Mouse (Mus musculus) heart, embryonic 13.5 days (tissue): Measurements from ENCODE around the gene Aldh3b2. TPM values are rescaled to one million over a fixed set of nuclear protein-coding genes. Genes with fewer than 3 reads are reported as not detected.
A peak's percentile ranks its signal among the peaks of the same experiment; 100 is the strongest.

ENCODE experiments used
- ATAC-seq: fragments of 200-750 bp; cut with Nextera tagmentation; 2 replicates; pipeline ENCODE4 v1.8.0; 2017; ENCODE audit warnings: moderate TSS enrichment; ENCODE audit not compliant: insufficient number of reproducible peaks, low FRiP score, low TSS enrichment; ENCODE audit errors: extremely low read depth
- H3K27ac ChIP-seq: fragments of 300-500 bp; sonication (generic); replicated peaks from 2 replicates; pipeline ENCODE4 v1.5.1; 2015; ENCODE audit warnings: moderate library complexity, mild to moderate bottlenecking, inconsistent platforms
- H3K27me3 ChIP-seq: fragments of 300-500 bp; sonication (generic); replicated peaks from 2 replicates; pipeline ENCODE4 v1.6.1; 2015; ENCODE audit warnings: mild to moderate bottlenecking, inconsistent platforms
- H3K36me3 ChIP-seq: fragments of 300-500 bp; sonication (generic); 2 replicates; pipeline ENCODE4 v1.6.1; 2015; ENCODE audit warnings: mild to moderate bottlenecking, inconsistent platforms
- H3K4me1 ChIP-seq: fragments of 300-500 bp; sonication (generic); 2 replicates; pipeline ENCODE4 v1.6.1; 2015; ENCODE audit warnings: inconsistent platforms
- H3K4me2 ChIP-seq: fragments of 300-500 bp; sonication (generic); 2 replicates; pipeline ENCODE4 v1.6.1; 2015; ENCODE audit warnings: inconsistent platforms, mild to moderate bottlenecking, moderate library complexity
- H3K4me3 ChIP-seq: fragments of 300-500 bp; sonication (generic); 2 replicates; pipeline ENCODE4 v1.5.1; 2015; ENCODE audit warnings: moderate library complexity, mild to moderate bottlenecking, inconsistent platforms
- H3K9ac ChIP-seq: fragments of 300-500 bp; sonication (generic); 2 replicates; pipeline ENCODE4 v1.6.1; 2015; ENCODE audit warnings: inconsistent platforms, mild to moderate bottlenecking, moderate library complexity
- H3K9me3 ChIP-seq: fragments of 300-500 bp; sonication (generic); 2 replicates; pipeline ENCODE4 v1.6.1; 2016; ENCODE audit warnings: inconsistent platforms
- WGBS: fragments of 180-500 bp; shearing (Covaris S2); methylation state at CpG from one replicate; pipeline ENCODE4 v1.1.7; 2015; ENCODE audit warnings: mixed read lengths; 5-methylcytosine and 5-hydroxymethylcytosine counted together
- polyA plus RNA-seq: library from polyadenylated mRNA; unstranded; fragments of >200 nt; fragmentation: Nextera tagmentation; extraction: Ambion mirVana; gene quantifications from 2 replicates; pipeline ENCODE4 v1.2.1, GENCODE M21; 2015

Aldh3b2 gene
- polyA plus RNA-seq, 1 experiment from 2014 or later: not detected

- Histone ChIP-seq H3K4me3 (no peak overlapping the region), H3K9me3 (0 out of 2 replicates have a peak, but pooled peaks cover 3% of the 10 kb centered on the region), H3K9ac (no peak overlapping the region), H3K27ac (no peak overlapping the region), H3K4me1 (peaks cover 31% of the 10 kb centered on the region), H3K27me3 (no peaks in the 10 kb centered on the region; the same call in 1 of the 2 replicates), H3K4me2 (no peak overlapping the region), H3K36me3 (peaks cover 4% of the 10 kb centered on the region; the same call in 1 of the 2 replicates)
- ATAC-seq: no peak
- WGBS: 87% methylated on average over 4 of the region's 4 CpGs
These were observed 16.6 kb downstream of the Aldh3b2 start for GRCm38 (mm10) chr19:3988750-3989149.

DNA sequence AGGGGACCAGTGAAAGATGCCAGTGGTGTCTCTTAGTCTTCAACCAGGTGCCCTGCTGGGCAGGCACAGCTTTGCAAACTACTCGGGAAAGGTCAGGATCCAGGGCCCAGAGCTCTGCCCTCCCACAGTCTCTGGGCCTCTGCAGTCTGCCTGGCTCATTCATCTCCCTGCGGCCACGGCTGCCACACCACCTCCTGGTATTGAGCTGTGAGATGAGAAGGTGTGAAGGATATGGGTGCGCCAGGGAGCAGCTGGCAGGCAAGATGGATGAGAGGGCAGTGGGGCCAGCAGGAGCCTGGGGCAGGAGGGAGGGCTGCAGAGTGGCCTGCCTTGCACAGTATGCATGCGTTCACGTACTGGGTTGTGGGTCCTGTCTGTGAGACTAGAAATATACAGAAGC lies 18.7 kb downstream of the Aldh3b2 start:
- Histone ChIP-seq H3K4me3 (no peak overlapping the region), H3K9ac (no peak overlapping the region), H3K36me3 (peaks cover 4% of the 10 kb centered on the region; the same call in 1 of the 2 replicates), H3K4me1 (peaks cover 19% of the 10 kb centered on the region), H3K27me3 (no peaks in the 10 kb centered on the region; the same call in 1 of the 2 replicates), H3K9me3 (0 out of 2 replicates have a peak, but pooled peaks cover 3% of the 10 kb centered on the region), H3K4me2 (no peak overlapping the region), H3K27ac (no peak overlapping the region)
- 44% methylated on average over 6 of the region's 6 CpGs for WGBS
- ATAC-seq: no peak

GRCm38 (mm10) chr19:3991562-3991961 lies 19.4 kb downstream of the Aldh3b2 start:
- ATAC-seq: no peak
- 82% methylated on average over 3 of the region's 3 CpGs for WGBS
- no peak overlapping the region for H3K27ac ChIP-seq

GRCm38 (mm10) chr19:3991966-3992365 lies 19.8 kb downstream of the Aldh3b2 start:
- H3K36me3 ChIP-seq: peaks cover 4% of the 10 kb centered on the region; the same call in 1 of the 2 replicates
- no peak for ATAC-seq
- no peak overlapping the region for H3K27ac ChIP-seq

More at GRCm38 (mm10) chr19:3991562-3991961, 19.4 kb downstream of the Aldh3b2 start:
- no peak overlapping the region for H3K9ac ChIP-seq
- 0 out of 2 replicates have a peak, but pooled peaks cover 3% of the 10 kb centered on the region for H3K9me3 ChIP-seq
- peaks cover 3% of the 10 kb centered on the region; the same call in 1 of the 2 replicates for H3K27me3 ChIP-seq
- H3K4me3 ChIP-seq: no peak overlapping the region
- peaks cover 11% of the 10 kb centered on the region for H3K4me1 ChIP-seq
- H3K4me2 ChIP-seq: no peak overlapping the region
- H3K36me3 ChIP-seq: peaks cover 4% of the 10 kb centered on the region; the same call in 1 of the 2 replicates

DNA sequence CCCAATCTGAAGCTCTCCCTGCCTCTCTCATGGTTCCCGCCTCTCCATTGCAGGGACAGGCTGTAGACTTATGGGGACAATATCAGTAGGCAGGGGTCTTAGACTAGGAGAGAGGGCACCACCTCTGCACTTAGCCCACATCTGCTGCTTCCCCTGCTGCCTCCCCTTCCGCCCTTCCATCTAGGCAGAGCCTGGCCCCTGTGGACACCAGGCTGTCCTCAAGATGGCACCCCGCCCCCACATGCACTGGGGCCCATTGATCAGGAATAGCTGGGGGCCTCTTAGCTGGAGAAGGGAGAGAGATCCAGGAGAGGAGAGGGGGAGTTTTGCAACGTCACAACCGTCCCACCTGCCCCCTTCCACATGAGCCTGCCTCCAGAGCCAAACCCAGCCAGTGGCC lies 20.3 kb downstream of the Aldh3b2 start, which contains the start of gene Tbx10:
Gene Tbx10, plus strand, starts transcription at position 337 of the 400 bp plus-strand sequence.
- H3K9ac ChIP-seq: no peak within 1 kb of the TSS
- ATAC-seq: no peak
- H3K27me3 ChIP-seq: peaks cover 4% of the 10 kb centered on the region; the same call in 1 of the 2 replicates
- no peak within 1 kb of the TSS for H3K27ac ChIP-seq
- 0 out of 2 replicates have a peak, but pooled peaks cover 3% of the 10 kb centered on the region for H3K9me3 ChIP-seq
- H3K4me3 ChIP-seq: no peak within 1 kb of the TSS
- peaks cover 4% of the 10 kb centered on the region; the same call in 1 of the 2 replicates for H3K36me3 ChIP-seq
- WGBS: 43% methylated on average over 5 of the region's 5 CpGs
- H3K4me2 ChIP-seq: no peak within 1 kb of the TSS
- H3K4me1 ChIP-seq: peaks cover 3% of the 10 kb centered on the region; the same call in 1 of the 2 replicates

More at GRCm38 (mm10) chr19:3991966-3992365, 19.8 kb downstream of the Aldh3b2 start:
- Histone ChIP-seq H3K4me2 (no peak overlapping the region), H3K4me1 (peaks cover 7% of the 10 kb centered on the region), H3K4me3 (no peak overlapping the region), H3K27me3 (peaks cover 4% of the 10 kb centered on the region; the same call in 1 of the 2 replicates), H3K9ac (no peak overlapping the region), H3K9me3 (0 out of 2 replicates have a peak, but pooled peaks cover 3% of the 10 kb centered on the region)
- 83% methylated on average over 3 of the region's 3 CpGs for WGBS

GRCm38 (mm10) chr19:3994932-3995331 lies 22.8 kb downstream of the Aldh3b2 start:
- 70% methylated on average over 6 of the region's 6 CpGs for WGBS
- peaks cover 9% of the 10 kb centered on the region for H3K4me1 ChIP-seq
- no peak overlapping the region for H3K4me2 ChIP-seq
- H3K9ac ChIP-seq: no peak overlapping the region
- peaks cover 4% of the 10 kb centered on the region; the same call in 1 of the 2 replicates for H3K27me3 ChIP-seq
- H3K36me3 ChIP-seq: no peaks in the 10 kb centered on the region
- H3K27ac ChIP-seq: no peak overlapping the region
- no peak overlapping the region for H3K4me3 ChIP-seq
- no peak for ATAC-seq
- no peaks in the 10 kb centered on the region for H3K9me3 ChIP-seq

GRCm38 (mm10) chr19:3995505-3995904 lies 23.4 kb downstream of the Aldh3b2 start:
- Histone ChIP-seq H3K36me3 (no peaks in the 10 kb centered on the region), H3K27ac (no peak overlapping the region), H3K4me1 (peaks cover 9% of the 10 kb centered on the region), H3K9ac (no peak overlapping the region), H3K9me3 (no peaks in the 10 kb centered on the region), H3K27me3 (peaks cover 4% of the 10 kb centered on the region; the same call in 1 of the 2 replicates), H3K4me2 (no peak overlapping the region), H3K4me3 (no peak overlapping the region)
- 82% methylated on average over 3 of the region's 3 CpGs for WGBS
- no peak for ATAC-seq

GRCm38 (mm10) chr19:3996106-3996505 lies 24.0 kb downstream of the Aldh3b2 start:
- H3K4me1 ChIP-seq: peaks cover 13% of the 10 kb centered on the region
- H3K4me3 ChIP-seq: no peak overlapping the region
- WGBS: 57% methylated on average over 7 of the region's 7 CpGs
- no peak overlapping the region for H3K4me2 ChIP-seq
- no peaks in the 10 kb centered on the region for H3K9me3 ChIP-seq
- peaks cover 4% of the 10 kb centered on the region; the same call in 1 of the 2 replicates for H3K27me3 ChIP-seq
- ATAC-seq: no peak
- H3K36me3 ChIP-seq: no peaks in the 10 kb centered on the region
- H3K27ac ChIP-seq: no peak overlapping the region
- no peak overlapping the region for H3K9ac ChIP-seq

GRCm38 (mm10) chr19:3996747-3997146 lies 24.6 kb downstream of the Aldh3b2 start:
- Histone ChIP-seq H3K9me3 (no peaks in the 10 kb centered on the region), H3K4me1 (peaks cover 19% of the 10 kb centered on the region), H3K4me3 (no peak overlapping the region), H3K36me3 (no peaks in the 10 kb centered on the region), H3K9ac (no peak overlapping the region), H3K4me2 (no peak overlapping the region), H3K27me3 (peaks cover 4% of the 10 kb centered on the region; the same call in 1 of the 2 replicates), H3K27ac (no peak overlapping the region)
- 68% methylated on average over 8 of the region's 8 CpGs for WGBS
- ATAC-seq: no peak

GRCm38 (mm10) chr19:3997231-3997630 lies 25.1 kb downstream of the Aldh3b2 start:
- Histone ChIP-seq H3K9ac (peak overlapping the region; percentile 6; the same call in 1 of the 2 replicates), H3K4me3 (no peak overlapping the region), H3K4me2 (no peak overlapping the region), H3K27ac (no peak overlapping the region), H3K36me3 (no peaks in the 10 kb centered on the region), H3K27me3 (peaks cover 4% of the 10 kb centered on the region; the same call in 1 of the 2 replicates), H3K9me3 (no peaks in the 10 kb centered on the region), H3K4me1 (peaks cover 24% of the 10 kb centered on the region)
- 45% methylated on average over 8 of the region's 8 CpGs for WGBS
- ATAC-seq: no peak

DNA sequence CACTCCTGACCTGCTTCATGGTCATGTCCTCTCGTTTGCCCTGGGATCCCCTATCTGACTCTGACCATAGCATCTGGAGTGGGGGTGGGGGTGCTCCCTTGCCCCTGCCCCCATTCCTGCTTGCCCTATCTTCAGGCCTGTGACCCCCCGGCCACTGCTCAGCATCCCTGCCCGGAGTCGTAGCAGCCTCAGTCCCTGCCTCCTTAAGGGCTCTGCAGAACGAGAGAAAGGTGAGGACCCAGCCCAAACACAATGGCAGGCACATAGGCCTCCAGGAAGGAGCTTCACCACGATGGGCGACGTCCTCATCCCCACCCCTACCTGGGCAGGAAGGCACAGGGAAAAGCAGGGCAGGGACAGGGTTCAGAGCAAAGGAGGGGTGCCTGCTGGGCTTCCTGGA lies 26.2 kb downstream of the Aldh3b2 start:
- Histone ChIP-seq H3K27ac (no peak overlapping the region), H3K4me3 (no peak overlapping the region), H3K9ac (no peak overlapping the region), H3K9me3 (no peaks in the 10 kb centered on the region), H3K36me3 (no peaks in the 10 kb centered on the region), H3K4me2 (no peak overlapping the region), H3K27me3 (peaks cover 4% of the 10 kb centered on the region; the same call in 1 of the 2 replicates), H3K4me1 (peaks cover 33% of the 10 kb centered on the region)
- WGBS: 68% methylated on average over 8 of the region's 8 CpGs
- ATAC-seq: no peak
